Mouse (Mus musculus) WW6 (cell line): ENCODE data around the gene Mef2c.
A peak's percentile ranks its signal among the peaks of the same experiment; 100 is the strongest.

ENCODE experiments used
- DNase-seq: peaks from one replicate; pipeline ENCODE4 v3.0.0-alpha.2; 2013; ENCODE audit warnings: low read depth, low spot score

The Mef2c gene

DNA sequence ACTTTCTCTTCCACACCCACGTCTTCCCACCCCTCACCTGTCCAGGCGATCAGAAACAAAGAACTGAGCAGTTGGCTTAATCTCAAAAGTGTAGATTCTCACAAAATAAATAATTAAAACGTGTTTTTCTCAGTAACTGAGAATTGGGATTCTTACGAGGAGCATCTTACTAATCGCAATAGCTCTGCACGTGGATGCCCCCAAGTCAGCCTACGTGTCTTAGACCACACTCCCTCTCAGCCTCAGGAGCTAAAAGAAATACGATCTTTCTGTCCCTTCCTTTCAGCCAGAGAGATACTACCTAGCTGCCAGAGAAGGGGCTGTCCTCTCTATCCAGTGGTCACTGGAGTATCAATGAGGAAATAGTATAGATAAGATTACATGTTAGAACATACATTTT is 106.3 kb downstream of the Mef2c start:
- DNase-seq, result no peak

DNA sequence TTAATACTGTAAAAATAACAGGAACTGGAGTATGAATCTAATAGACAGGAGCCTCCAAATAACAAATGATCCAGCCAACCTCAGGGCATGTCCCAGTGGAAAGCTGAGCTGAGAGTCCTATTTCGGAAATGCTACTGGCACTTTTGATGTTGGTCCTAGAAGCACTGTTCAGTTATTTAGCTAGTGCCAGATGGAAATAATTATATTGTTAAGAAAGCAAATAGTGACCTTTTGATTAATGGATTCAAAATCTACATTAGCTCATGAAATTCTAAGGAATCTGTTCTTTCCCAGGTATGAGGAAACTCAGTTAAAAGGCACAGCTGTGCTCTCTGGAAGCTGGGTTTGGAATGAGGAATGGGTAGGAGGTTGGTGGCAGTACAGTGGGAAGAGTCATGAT is 108.4 kb downstream of the Mef2c start:
- DNase-seq, result no peak

DNA sequence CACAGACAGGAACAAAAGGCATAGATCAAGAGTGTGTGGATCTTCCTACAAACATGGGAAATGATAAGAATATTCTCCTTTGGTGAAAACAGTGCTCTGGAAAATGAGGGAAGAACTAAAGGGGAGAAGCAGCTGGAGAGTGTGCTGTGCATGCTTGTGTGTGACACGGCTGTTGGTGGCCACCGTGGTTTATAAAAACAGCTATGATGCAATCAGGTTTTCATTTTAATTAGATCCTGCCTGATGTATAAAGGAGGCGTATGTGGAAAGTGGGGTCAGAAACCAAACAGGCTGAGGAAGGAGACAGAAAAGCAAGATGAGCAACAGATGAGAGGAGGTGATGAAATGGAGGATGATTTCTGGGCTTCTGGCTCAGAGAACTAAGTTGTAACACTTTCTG is 112.0 kb downstream of the Mef2c start:
- no peak for DNase-seq

DNA sequence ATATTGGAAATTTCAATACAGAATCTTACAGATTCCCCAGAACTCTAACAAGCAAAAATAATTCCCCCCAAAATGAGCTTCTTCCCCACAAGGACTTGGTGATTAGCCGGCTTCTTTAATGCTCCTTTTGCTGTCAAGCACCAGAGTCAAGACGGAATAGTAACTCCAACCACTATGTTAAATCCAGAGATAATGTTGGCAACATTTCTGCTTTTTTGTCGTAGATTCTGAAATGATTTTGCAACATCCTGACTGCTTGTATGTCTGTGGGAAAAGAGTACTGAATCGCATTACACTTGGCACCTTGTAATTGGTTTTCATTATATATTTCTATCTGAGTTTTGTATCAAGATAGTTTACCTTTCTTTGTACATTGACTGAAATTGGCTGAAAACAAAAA is 120.8 kb downstream of the Mef2c start:
- no peak for DNase-seq

DNA sequence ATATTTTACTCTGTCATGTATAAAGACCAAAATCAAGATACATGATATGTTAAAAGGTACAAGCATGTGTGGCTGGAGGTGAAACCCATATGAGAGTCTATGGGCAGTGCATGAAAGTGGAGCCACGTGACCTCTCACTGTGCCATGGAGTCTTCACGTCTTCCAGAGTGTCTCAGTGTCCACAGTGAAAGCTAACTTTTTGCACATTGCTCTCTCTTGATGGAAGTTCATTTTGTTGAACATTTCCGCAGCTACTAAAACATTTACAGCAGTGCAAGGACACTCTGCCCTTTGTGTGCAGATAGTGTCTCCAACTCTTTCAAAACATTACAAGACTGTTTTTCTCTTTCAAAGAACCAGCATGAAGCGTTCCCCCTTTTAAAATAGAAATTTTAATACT is 123.6 kb downstream of the Mef2c start:
- DNase-seq, result no peak

DNA sequence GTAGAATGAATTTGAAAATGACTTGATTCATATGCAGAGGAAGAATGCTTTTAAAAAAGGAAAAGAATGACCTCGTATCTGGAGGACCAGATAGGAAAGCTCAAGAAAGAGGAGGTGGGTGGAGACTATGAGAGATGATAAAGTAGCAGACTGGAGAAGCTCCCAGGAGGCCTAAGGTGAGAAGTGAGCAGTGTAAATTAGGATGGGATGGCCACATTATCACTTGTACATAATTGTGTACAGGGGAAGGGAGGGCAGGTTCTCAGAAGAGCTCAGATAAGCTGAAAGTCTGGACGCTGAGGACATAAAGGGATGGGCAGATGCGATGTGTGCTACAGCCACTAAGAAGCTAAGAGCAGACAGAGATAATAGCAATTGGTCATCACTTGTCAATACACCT is 124.3 kb downstream of the Mef2c start:
- no peak for DNase-seq

DNA sequence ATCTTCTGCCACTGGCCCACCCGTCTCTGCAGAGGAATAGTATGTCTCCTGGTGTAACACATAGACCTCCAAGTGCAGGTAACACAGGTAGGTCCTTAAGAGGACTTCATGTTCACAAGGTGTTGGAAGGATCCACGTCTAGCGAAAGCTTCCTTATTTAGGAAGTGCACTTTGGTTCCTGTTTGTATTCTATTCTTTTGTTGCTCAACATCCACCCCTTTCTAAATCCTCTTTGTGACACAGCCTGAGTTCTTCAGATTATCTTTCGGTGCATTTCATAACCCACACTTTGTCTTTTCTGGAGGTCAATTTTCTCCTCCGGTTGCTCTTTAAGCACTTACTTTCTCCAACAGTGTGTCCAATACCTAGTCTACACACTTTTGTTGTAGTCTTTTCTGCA is 129.3 kb downstream of the Mef2c start:
- no peak for DNase-seq

DNA sequence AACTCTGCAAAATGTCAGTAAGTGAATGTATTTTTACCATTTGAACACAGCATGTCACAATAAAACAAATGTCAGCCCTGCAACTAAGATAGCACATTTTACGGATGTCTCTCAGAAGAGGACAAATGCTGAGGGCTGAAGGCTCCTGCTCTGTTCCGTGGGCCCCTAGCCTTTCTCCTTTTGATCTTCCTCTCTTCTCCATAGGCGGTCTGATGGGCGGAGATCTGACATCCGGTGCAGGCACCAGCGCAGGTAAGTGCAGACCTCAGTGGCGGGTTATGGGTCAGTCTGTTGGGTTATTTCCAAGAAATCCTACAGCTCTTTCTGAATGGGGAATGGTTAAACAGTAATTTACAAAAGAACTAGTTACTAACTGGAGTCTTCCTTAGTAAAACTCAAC is 131.4 kb downstream of the Mef2c start:
- DNase-seq, result peak; percentile 14

DNA sequence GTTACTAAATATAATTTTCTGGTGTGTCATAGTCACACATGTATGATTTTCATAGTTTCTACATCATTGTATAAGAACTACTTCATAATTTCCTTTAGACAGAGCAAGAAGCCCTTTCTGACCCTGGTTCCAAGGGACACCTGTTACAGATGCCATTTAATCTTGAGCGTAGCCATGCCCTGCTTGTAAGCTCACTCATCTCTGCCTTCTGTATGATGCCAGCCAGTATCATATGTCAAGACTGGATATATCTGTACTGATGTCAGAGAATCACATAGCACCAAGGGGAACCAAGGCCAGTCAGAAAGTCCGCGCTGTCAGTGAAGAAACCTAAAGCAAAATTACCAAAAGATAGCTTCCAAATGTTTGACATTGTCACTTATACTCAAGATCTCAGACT is 133.8 kb downstream of the Mef2c start:
- DNase-seq, result no peak

DNA sequence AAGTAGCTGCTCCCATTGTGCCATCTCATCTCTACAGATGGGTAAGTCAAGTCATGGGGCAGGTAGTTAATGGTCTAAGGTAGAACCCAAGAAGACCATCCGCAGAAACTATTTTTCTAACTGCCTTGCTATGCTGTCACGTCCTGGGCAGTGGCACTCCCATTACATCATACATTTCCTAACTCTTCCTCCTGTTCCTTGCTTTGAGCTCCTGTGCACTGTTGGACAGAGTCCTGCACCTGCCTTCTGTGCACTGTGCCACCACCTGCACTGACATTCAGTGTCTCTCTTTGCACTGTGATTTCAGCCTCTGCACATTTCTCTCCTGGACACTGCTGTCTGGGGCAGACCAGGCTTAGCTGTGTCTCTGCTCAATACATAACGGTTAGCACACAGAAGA is 134.9 kb downstream of the Mef2c start:
- DNase-seq, result no peak

DNA sequence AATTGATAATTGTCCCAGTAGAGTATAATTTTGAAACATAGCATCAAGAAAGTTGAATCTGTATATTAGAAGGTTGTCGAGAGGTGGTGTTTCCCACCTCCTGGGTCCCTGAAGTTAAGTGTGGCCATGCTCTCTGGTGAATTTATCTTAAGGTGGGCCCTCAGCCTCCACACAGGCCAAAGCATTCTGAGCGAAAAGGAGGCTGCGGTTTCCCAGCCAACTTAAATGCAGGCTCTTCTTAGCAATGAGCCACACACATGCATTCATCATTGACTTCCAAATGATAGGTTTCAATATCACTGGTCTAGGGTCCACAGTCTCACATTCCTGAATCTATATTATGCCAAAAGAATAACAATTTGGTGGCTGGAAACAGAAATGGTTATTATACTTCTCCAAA is 145.2 kb downstream of the Mef2c start:
- DNase-seq, result no peak

DNA sequence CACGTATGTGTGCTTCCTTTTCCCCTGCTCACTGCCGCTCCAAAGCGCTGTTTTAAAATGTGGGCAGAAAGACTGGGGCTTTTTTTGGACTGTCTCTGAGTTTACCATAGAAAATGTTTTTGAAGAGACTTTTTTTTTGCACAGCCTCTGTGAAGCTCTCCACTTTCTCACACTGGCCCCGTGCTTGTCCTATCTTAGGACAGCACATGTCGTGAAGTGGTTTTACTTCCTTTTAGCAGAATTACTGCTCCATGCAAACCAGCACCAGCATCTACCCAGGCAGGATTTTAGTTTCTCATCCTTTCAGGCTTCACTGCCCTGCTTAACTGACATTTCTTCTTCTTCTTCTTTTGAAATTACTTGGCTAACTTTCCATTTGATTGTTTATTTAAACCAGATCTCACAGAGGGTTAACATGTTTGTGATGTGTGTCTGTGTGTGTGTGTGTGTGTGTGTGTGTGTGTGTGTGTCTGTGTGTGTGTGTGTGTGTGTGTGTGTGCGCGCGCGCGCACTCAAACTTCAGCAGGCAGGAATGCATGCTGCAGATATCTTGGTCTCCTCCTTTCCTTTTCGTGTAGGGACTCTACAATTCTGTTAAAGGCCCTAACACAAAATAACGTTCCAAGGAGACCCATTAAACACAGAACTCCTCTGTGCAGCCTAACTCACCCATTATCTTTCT is 146.1 kb downstream of the Mef2c start:
- no peak for DNase-seq

DNA sequence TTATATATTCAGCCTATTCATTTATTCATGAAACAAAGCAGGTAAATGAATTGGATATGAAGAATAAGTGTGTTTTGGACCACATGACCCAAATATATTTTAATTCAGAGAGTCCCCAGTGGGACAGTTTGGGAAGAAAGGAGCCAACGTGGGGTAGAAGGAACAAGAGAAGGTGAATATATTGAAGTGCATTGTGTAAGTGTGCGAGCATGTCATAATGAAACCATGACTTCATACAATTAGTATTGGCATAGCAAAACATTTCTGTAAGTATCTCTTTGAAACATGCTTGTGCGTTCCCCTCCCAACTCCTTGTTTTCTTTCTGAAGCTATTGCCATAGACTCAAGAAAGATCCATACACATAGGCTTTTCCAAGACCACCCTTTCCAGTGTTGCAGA is 147.0 kb downstream of the Mef2c start:
- no peak for DNase-seq

DNA sequence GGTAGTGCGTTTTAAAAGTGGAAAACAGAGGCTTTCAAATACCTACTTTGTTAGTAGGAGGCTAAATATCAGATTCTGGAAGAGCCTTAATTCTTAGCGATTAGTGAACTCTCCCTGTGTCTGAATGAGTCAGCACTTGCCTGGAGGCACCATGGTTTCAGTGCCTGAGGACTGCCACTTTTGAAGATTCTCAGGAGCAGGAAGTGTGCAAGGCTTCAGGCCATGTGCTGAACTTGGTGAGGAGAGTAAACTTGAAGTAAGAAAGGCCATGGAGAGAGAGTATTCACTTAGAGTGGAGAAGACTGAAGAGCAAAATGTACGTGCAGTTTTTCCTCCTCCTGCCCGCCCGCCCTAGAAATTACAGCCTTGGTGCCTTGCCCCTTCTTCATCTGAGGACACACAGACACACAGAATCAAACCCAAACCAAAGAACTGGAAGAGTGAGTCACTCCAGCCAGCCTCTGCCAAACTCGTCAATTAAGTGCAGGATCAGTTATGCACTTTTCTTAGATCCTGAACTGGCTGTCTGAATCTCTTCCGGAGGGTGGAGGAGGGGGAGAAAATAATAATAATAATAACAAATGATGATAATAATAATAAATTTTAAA is 148.2 kb downstream of the Mef2c start:
- DNase-seq, result no peak

DNA sequence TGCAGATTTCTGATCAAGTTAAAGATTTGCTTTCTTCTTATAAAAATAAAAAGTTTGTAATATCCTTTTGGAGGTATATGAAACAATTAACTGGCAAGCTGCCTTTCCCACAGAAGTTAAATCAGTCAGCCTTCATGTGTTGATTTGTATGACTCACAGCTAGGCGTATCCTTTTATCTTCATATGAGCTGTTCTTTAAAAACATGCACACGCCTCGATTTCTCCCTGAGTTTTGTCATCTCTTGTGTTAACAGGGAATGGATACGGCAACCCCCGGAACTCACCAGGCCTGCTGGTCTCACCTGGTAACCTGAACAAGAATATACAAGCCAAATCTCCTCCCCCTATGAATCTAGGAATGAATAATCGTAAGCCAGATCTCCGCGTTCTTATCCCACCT is 148.7 kb downstream of the Mef2c start:
- DNase-seq, result no peak

DNA sequence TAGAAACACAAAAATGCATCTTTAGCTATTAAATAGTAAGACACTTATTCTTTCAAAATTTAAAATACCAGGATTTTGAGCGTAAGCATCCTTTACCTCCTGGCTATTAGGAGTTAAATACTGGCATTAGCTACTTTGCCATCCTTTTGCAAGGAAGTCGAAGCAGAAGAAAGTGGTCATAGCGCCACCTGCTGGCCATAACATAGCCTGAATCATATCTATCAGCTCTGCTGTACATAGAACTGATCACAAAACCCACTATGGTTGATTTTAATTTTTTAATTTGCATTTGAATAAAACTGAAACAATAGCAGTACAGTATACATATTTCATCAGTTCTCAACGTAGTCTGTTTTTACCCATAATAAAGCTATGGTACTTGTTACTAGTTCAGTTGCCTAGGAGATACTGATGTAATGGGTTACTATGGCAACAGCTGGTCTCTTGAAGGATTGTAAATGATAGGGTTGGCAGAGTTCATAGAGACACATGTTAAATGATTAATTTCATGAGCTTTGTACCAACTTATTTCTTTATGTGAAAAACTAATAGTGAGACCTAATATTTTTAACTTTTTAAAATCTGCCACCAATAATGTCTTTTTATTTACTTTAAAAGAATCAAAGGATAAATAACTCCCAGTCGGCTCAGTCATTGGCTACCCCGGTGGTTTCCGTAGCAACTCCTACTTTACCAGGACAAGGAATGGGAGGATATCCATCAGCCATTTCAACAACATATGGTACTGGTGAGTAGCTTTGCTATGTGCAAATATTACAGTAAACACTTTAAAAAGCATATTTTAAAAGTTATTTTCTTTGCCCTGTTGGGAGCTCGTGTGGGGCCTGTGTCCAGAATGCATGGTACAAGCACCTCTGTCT is 151.3 kb downstream of the Mef2c start:
- peak; percentile 28 for DNase-seq

DNA sequence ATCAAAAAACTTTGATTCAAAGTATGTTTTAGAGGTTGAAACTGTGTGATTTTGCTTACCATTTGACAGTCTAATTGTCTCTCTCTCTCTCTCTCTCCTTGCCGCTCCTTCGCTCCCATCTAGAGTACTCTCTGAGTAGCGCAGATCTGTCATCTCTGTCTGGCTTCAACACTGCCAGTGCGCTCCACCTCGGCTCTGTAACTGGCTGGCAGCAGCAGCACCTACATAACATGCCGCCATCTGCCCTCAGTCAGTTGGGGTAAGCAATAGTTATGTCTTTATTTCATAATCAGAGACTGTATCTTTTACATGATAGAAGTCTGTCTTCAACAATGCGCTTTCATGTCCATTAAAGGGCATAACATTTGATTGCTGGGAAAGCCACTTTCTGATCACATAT is 152.3 kb downstream of the Mef2c start:
- no peak for DNase-seq

DNA sequence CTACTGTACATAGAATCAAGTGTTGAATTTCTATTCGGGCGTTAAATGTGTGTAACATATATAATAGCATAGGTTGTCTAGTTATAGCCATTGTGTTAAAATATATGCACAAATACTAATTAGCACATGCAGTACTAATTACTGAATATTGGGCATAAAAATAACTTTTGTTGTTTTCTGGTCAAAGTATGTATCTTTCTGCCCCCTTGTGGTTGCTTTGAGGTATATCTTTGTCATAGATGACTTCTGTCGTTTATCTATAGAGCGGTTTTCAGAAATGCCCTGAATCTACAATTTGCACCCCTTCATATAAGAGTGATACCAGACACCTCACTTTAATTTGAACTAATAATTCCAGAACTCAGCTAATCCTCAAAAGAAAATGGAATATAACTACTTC is 152.9 kb downstream of the Mef2c start:
- DNase-seq, result no peak

DNA sequence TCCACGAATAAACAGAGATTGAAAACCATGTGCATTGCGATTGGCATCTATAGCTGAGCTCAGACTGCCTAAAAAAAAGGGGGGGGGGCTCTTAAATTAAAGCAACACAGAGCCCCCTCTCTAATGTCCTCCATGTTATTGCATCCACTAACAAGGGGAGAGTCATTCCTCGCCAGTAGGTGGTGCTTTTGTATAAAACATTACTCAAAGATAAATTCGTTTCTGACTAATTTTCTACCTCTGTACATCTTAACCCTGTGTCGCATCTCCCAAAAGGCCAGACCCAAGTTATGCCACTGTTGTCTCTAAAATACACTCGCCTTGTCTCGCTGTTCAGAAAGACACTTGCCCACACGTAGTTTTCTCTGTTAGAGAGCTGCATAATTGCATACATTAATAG is 156.9 kb downstream of the Mef2c start:
- DNase-seq, result no peak

DNA sequence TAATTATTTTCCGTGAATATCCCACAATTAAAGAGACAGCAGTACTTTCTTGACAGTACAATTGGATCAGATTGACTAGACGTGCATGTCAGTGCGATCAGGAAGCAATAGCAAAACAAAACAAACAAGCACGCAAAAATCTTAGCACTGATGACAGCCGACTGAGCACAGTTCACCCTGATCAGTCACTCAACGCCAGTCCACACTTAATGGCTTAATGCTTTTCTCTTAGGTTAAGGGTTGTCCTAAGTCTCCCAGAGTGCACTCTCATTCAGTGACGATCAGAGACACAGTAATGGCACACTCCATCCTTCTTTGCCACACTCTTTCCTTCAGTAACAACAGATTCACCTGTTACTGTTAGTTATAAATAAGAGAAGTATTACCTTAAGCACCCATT is 157.3 kb downstream of the Mef2c start:
- DNase-seq, result no peak

DNA sequence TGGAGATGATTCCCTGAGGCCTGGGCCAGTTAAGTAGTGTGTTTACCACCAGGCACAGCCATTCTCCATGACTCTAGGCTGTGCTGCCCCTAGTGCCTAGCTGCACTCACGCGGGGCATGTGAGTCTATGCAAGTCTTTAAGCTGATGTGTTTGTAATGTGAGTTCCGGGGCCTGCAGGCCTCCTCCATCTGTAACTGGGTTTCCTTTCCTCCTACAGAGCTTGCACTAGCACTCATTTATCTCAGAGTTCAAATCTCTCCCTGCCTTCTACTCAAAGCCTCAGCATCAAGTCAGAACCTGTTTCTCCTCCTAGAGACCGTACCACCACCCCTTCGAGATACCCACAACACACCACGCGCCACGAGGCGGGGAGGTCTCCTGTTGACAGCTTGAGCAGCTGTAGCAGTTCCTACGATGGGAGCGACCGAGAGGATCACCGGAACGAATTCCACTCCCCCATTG is 158.3 kb downstream of the Mef2c start:
- DNase-seq, result no peak

DNA sequence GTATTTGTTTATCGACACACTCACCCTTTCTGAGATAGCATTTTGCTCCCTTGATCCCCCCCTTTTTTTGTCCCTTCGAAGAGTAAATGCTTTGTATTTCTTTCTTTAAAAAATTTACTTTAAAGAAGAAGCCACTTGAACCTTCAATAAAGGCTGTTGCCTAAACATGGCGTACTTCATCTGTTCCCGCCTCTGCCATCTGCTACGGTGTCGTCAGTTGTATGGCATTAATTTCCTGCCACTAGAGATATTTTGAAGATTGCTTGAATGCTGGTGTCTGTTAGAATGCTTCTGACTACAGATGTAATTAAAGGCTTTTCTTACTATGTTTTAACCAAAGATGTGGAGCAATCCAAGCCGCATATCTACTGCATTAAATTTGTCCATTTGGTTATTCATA is 162.3 kb downstream of the Mef2c start:
- DNase-seq, result no peak

DNA sequence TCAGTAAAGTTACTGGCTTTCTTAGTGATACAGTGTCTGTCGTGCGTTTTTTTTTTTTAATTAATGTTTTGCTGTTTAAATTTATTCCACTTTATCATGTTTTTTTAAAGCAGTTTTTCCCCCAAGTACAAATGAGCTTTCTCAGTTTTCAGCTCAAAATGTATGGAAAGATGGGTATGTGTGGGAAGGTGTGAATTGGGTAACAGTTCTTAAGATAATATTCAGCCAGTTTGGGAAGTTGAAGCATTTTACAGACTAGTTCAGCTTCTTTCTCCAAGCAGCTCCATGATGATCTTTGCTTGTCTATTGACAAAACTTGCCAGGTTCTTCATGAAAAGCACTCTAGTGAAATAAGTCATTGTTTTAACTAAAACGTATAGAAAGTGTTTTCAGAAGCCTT is 163.2 kb downstream of the Mef2c start:
- no peak for DNase-seq
